Mouse (Mus musculus): ENCODE data around the gene Scin.

The Scin gene

GRCm38 (mm10) chr12:40023014-40023642 lies 110.9 kb downstream of the Scin start:
- DNase-seq, result no peak

DNA sequence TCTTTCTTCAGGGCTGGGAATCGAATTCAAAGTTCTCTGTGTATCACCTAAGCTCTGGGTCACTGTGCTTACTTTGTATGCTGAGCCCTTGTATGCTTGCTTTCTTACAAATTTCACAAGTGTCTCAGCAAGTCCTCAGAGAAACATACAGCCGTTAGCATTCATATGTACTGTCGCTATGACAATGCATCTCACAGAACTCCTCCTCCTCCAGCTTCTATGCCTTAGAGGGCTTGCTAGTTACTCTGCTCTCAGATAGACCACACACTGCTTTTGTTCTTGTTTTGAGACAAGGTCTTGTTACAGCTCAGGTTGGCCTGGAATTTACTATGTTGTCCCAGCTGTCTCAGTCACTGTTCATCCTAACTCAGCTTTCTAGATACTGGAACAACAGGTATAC lies 111.7 kb downstream of the Scin start:
- DNase-seq, result no peak

GRCm38 (mm10) chr12:40017955-40018505 lies 116.0 kb downstream of the Scin start:
- no peak for DNase-seq

DNA sequence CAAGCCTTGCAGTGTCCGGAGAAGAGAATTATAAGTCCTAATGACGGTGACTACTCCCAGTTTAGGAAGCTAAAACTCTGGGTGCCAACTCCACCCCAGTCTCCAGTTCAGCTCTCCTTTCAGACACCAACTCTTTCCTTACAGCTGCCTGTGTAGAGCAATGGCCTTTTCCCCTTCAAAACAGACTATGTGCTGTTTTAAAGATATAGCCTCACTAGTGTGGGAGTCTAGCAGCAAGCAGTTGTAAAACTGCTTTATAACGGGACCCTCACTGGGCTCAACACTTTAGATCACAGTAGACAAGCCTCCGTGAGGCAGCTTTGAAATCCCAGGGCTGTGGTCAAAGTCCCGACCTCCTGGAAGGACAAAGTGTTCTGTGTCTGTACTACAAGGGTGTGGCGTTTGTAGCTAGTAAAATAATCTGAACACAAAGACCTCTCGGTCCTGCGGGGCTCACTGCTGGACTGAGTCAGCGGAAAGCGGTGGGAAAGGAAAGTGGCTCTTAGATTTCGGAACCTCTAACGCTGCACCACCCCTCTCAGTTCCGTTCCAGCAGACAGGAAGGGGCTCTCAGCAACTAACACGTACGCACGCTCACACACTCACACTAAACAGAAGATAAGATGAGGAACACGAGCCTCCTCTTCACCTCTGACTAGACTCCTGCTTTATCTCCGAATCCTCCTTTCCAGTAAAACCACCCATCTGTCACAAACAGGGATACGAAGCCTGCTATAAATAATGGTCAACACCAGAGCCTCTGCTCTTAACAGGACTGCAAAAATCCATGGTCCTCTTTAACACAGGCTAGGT lies 117.2 kb downstream of the Scin start:
- peak; percentile 56 for DNase-seq

DNA sequence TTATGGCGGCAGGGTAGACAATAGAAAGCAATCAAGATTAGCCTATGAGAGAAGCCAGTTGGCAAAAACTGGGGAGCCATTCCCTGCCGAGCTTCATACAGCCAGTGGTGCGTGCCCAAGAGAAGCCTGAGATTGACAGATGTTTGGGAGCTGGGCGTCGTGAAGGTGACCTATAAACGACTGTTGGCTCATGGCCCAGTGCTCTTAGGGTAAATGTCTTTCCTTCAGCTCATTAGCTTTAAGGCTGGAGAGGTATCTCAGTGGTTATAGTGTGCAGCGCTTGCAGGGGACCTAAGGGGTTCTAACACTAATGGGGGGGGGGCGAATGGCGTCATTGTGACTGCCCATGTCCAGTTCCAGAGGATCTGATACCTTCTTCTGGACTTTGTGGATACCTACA lies 118.0 kb downstream of the Scin start:
- DNase-seq, result no peak

GRCm38 (mm10) chr12:40009866-40010265 lies 124.2 kb downstream of the Scin start:
- no peak for DNase-seq
